Mouse (Mus musculus): Measurements from ENCODE around the gene Hvcn1. TPM values are rescaled to one million over a fixed set of nuclear protein-coding genes. Genes with fewer than 3 reads are reported as not detected.
"Not testable (repeated sequence)": the region's sequence is repeated elsewhere in the genome, so short reads cannot be mapped to it uniquely, and the experiment has no call there.

Gene Hvcn1
- polyA plus RNA-seq, 1 experiment from 2014 or later, result 10.0 TPM

- no peak overlapping the region for H3K4me3 ChIP-seq
- ATAC-seq (ENCODE audit: insufficient number of reproducible peaks, insufficient read depth, low FRiP score, low TSS enrichment, low read depth), result 0 out of 2 replicates have a peak, but pooled peaks have one; percentile 49
- no peaks in the 10 kb centered on the region for H3K4me1 ChIP-seq
- H3K9me3 ChIP-seq, result no peaks in the 10 kb centered on the region
- H3K36me3 ChIP-seq, result peaks cover 44% of the 10 kb centered on the region
- no peak overlapping the region for H3K4me2 ChIP-seq
- 10% methylated on average over 1 of the region's 1 CpGs for WGBS
- no peak overlapping the region for H3K9ac ChIP-seq
- H3K27me3 ChIP-seq, result no peaks in the 10 kb centered on the region
- H3K27ac ChIP-seq, result no peak overlapping the region
These were observed 30.2 kb upstream of the Hvcn1 start for GRCm38 (mm10) chr5:122176398-122176797.

- no peak overlapping the region for H3K27ac ChIP-seq
- no peaks in the 10 kb centered on the region for H3K9me3 ChIP-seq
- H3K4me2 ChIP-seq, result no peak overlapping the region
- no peak overlapping the region for H3K4me3 ChIP-seq
- no peaks in the 10 kb centered on the region for H3K4me1 ChIP-seq
- peaks cover 21% of the 10 kb centered on the region for H3K36me3 ChIP-seq
- WGBS, result 50% methylated on average over 6 of the region's 6 CpGs
- ATAC-seq (ENCODE audit: insufficient number of reproducible peaks, insufficient read depth, low FRiP score, low TSS enrichment, low read depth), result no peak
- no peaks in the 10 kb centered on the region for H3K27me3 ChIP-seq
- no peak overlapping the region for H3K9ac ChIP-seq
These were observed 26.9 kb upstream of the Hvcn1 start for GRCm38 (mm10) chr5:122179665-122180064.

DNA sequence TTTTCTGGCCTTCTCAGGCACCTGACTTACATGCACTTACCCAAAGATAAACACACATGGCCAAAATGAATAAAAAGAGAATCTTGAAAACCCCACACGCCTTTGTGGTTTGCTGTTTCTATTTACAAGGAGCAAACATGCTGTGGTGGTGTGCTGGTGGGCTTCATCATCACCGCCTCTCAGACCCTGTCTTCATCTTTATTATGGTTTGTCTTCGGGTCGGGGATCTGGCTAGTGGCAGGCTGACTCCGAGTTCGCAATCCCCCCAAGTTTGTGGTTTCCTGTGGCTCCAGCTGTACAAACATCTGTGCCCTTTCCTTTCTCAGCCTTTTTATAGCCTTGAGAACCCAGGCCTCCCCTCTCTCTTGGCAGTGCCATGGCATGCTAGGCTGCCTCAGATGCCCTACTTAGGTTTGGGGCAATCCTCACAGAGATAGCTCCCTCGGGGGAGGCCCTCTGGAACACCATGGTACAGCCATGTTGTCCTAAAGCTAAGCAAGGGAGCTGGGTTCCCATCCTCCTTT, 22.3 kb upstream of the Hvcn1 start:
- Histone ChIP-seq H3K9me3 (no peaks in the 10 kb centered on the region), H3K9ac (no peak overlapping the region), H3K4me1 (no peaks in the 10 kb centered on the region), H3K27ac (no peak overlapping the region), H3K4me2 (no peak overlapping the region), H3K36me3 (no peaks in the 10 kb centered on the region), H3K27me3 (no peaks in the 10 kb centered on the region), H3K4me3 (no peak overlapping the region)
- no peak for ATAC-seq (ENCODE audit: insufficient number of reproducible peaks, insufficient read depth, low FRiP score, low TSS enrichment, low read depth)
- WGBS, result 89% methylated on average over 7 of the region's 7 CpGs

DNA sequence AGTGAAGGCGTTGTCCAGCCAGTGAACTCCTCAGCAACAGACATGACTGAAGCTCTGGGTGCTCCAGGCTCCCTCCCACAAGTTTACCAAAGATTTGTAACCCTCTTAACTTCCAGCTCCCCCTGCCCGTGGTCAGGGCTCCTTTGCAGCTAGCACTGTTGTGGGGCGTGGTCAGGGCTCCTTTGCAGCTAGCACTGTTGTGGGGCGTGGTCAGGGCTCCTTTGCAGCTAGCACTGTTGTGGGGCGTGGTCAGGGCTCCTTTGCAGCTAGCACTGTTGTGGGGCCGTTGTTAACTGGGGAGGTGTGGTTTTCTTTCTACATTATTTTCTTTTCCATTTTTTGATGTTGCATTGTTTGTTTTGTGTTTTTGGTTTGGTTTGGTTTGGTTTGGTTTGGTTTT, 21.7 kb upstream of the Hvcn1 start:
- not testable (repeated sequence) for H3K9ac ChIP-seq; ATAC-seq (ENCODE audit: insufficient number of reproducible peaks, insufficient read depth, low FRiP score, low TSS enrichment, low read depth); H3K36me3 ChIP-seq; H3K27me3 ChIP-seq; H3K4me3 ChIP-seq; H3K4me1 ChIP-seq; H3K9me3 ChIP-seq; H3K27ac ChIP-seq; H3K4me2 ChIP-seq
- 92% methylated on average over 6 of the region's 6 CpGs for WGBS

- no peaks in the 10 kb centered on the region for H3K36me3 ChIP-seq
- no peak overlapping the region for H3K4me2 ChIP-seq
- H3K9ac ChIP-seq, result no peak overlapping the region
- no peaks in the 10 kb centered on the region for H3K4me1 ChIP-seq
- WGBS, result 58% methylated on average over 3 of the region's 3 CpGs
- ATAC-seq (ENCODE audit: insufficient number of reproducible peaks, insufficient read depth, low FRiP score, low TSS enrichment, low read depth), result no peak
- no peaks in the 10 kb centered on the region for H3K27me3 ChIP-seq
- H3K4me3 ChIP-seq, result no peak overlapping the region
- H3K27ac ChIP-seq, result no peak overlapping the region
- H3K9me3 ChIP-seq, result no peaks in the 10 kb centered on the region
These were observed 17.5 kb upstream of the Hvcn1 start for GRCm38 (mm10) chr5:122189115-122189514.

DNA sequence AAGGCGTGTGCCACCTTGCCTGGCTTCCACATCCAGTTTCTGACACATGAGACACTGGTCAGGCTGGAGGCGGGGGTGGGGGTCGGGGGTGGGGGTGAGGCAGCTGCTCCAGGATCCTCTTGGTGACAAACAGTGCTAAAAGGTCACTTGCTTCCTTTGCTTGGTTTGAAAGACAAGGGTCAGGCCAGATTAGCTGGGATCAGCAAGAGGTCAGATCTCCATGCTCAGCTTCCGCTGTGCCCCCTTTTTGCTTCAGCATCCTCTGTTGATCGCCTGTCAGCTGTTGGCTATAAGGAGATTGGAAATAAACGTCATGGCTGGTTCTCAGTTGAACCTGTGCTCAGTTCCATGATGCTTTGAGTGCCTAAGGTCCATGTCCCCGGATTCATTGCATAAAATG, 16.1 kb upstream of the Hvcn1 start:
- H3K4me2 ChIP-seq, result no peak overlapping the region

GRCm38 (mm10) chr5:122191269-122192063, 15.1 kb upstream of the Hvcn1 start:
- Histone ChIP-seq H3K4me1 (no peaks in the 10 kb centered on the region), H3K4me3 (no peak overlapping the region), H3K36me3 (no peaks in the 10 kb centered on the region), H3K4me2 (no peak overlapping the region), H3K9ac (no peak overlapping the region), H3K27me3 (no peaks in the 10 kb centered on the region), H3K27ac (no peak overlapping the region), H3K9me3 (no peaks in the 10 kb centered on the region)
- ATAC-seq (ENCODE audit: insufficient number of reproducible peaks, insufficient read depth, low FRiP score, low TSS enrichment, low read depth), result no peak
- WGBS, result 77% methylated on average over 12 of the region's 12 CpGs

More for the DNA sequence above, 16.1 kb upstream of the Hvcn1 start:
- Histone ChIP-seq H3K9me3 (no peaks in the 10 kb centered on the region), H3K27me3 (no peaks in the 10 kb centered on the region), H3K9ac (no peak overlapping the region), H3K4me1 (no peaks in the 10 kb centered on the region), H3K4me3 (no peak overlapping the region), H3K36me3 (no peaks in the 10 kb centered on the region), H3K27ac (no peak overlapping the region)
- 58% methylated on average over 7 of the region's 7 CpGs for WGBS
- ATAC-seq (ENCODE audit: insufficient number of reproducible peaks, insufficient read depth, low FRiP score, low TSS enrichment, low read depth), result no peak

DNA sequence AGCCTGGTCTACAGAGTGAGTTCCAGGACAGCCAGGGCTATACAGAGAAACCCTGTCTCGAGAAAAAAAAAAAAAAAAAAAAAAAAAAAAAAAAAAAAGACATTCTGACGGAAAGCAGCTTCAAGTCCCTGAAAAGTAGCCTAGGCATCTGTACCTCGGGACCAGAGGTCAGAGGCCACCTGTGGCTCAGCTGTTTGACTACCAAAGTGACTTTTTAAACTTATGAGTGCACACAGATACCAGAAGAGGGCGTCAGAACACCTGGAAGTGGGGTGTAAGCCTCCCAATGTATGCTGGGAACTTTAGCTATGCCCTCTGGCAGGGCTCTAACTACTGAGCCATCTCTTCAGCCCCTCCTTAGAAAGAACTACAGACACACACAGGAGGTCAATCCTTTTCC, 14.3 kb upstream of the Hvcn1 start:
- 49% methylated on average over 3 of the region's 4 CpGs for WGBS
- no peak overlapping the region for H3K9ac ChIP-seq

GRCm38 (mm10) chr5:122200872-122201271, 5.7 kb upstream of the Hvcn1 start:
- ATAC-seq (ENCODE audit: insufficient number of reproducible peaks, insufficient read depth, low FRiP score, low TSS enrichment, low read depth), result no peak
- Histone ChIP-seq H3K27me3 (no peaks in the 10 kb centered on the region), H3K9ac (no peak overlapping the region), H3K4me2 (no peak overlapping the region), H3K4me1 (no peaks in the 10 kb centered on the region), H3K27ac (no peak overlapping the region), H3K9me3 (no peaks in the 10 kb centered on the region), H3K36me3 (no peaks in the 10 kb centered on the region), H3K4me3 (no peak overlapping the region)
- 90% methylated on average over 4 of the region's 4 CpGs for WGBS

More for the DNA sequence above, 14.3 kb upstream of the Hvcn1 start:
- ATAC-seq (ENCODE audit: insufficient number of reproducible peaks, insufficient read depth, low FRiP score, low TSS enrichment, low read depth), result no peak
- Histone ChIP-seq H3K27ac (no peak overlapping the region), H3K36me3 (no peaks in the 10 kb centered on the region), H3K4me1 (no peaks in the 10 kb centered on the region), H3K27me3 (no peaks in the 10 kb centered on the region), H3K4me3 (no peak overlapping the region), H3K9me3 (no peaks in the 10 kb centered on the region), H3K4me2 (no peak overlapping the region)

- no peak for ATAC-seq (ENCODE audit: insufficient number of reproducible peaks, insufficient read depth, low FRiP score, low TSS enrichment, low read depth)
These were observed 4.7 kb upstream of the Hvcn1 start for GRCm38 (mm10) chr5:122201904-122202303.

DNA sequence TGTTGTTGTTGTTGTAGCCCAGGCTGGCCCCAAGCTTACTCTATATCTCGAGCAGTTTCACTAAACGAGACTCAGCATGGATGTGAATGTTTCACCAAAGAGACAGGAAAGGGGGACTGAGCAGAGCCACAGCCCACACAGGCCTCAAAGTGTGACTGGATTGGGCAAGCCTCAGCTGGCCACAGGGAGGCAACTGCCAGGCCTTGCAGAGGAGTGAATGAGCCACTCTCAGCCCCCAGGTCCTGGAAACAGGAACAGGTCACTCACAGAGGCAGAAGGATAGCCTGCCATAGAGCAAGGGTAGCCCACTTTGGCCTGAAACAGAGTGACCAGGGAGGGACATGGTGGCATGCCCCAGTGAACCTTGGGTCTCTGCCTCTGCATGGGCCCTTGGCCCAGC, 2.4 kb upstream of the Hvcn1 start:
- Histone ChIP-seq H3K27ac (no peak overlapping the region), H3K4me3 (no peak overlapping the region), H3K36me3 (no peaks in the 10 kb centered on the region), H3K9me3 (no peaks in the 10 kb centered on the region), H3K27me3 (no peaks in the 10 kb centered on the region), H3K4me1 (peaks cover 5% of the 10 kb centered on the region), H3K9ac (no peak overlapping the region), H3K4me2 (no peak overlapping the region)
- ATAC-seq (ENCODE audit: insufficient number of reproducible peaks, insufficient read depth, low FRiP score, low TSS enrichment, low read depth), result no peak
- 68% methylated on average over 2 of the region's 2 CpGs for WGBS

More at GRCm38 (mm10) chr5:122201904-122202303, 4.7 kb upstream of the Hvcn1 start:
- WGBS, result 77% methylated on average over 6 of the region's 6 CpGs
- no peak overlapping the region for H3K27ac ChIP-seq
- H3K4me3 ChIP-seq, result no peak overlapping the region
- no peaks in the 10 kb centered on the region for H3K9me3 ChIP-seq
- H3K36me3 ChIP-seq, result no peaks in the 10 kb centered on the region
- no peaks in the 10 kb centered on the region for H3K4me1 ChIP-seq
- no peak overlapping the region for H3K9ac ChIP-seq
- no peak overlapping the region for H3K4me2 ChIP-seq
- no peaks in the 10 kb centered on the region for H3K27me3 ChIP-seq

DNA sequence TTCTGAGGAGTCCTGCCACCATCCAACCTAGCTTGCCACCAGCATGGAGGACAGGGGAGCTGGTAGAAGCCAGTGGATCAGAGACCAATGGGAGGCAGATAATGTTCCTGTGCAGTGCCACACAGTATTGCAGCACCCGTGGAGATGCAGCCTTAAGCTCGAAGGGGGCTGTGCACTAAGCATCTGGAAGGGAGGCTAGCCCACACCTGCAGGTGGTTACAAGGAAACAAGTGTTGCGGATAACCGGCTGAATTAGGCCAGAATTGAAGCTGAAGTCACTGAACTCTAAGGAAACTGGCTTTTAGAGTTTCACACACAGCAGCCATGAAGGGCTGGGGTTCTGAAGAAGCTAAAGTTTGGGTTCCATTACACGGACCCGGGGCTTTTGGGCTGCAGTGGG, 2.3 kb downstream of the Hvcn1 start:
- Histone ChIP-seq H3K36me3 (no peaks in the 10 kb centered on the region), H3K9ac (0 out of 2 replicates have a peak overlapping the region, but pooled peaks have one; percentile 17), H3K4me2 (peak overlapping the region; percentile 68), H3K27me3 (no peaks in the 10 kb centered on the region), H3K9me3 (no peaks in the 10 kb centered on the region), H3K27ac (no peak overlapping the region), H3K4me1 (peaks cover 20% of the 10 kb centered on the region), H3K4me3 (no peak overlapping the region)
- no peak for ATAC-seq (ENCODE audit: insufficient number of reproducible peaks, insufficient read depth, low FRiP score, low TSS enrichment, low read depth)
- 26% methylated on average over 6 of the region's 6 CpGs for WGBS
